Mouse (Mus musculus) Patski (cell line): Measurements from ENCODE around the gene Tmem97. TPM values are rescaled to one million over a fixed set of nuclear protein-coding genes. Genes with fewer than 3 reads are reported as not detected.
"Not testable (repeated sequence)": the region's sequence is repeated elsewhere in the genome, so short reads cannot be mapped to it uniquely, and the experiment has no call there.

Source experiments
- ATAC-seq: fragments of 100-300 bp; one replicate; pipeline ENCODE4 v1.8.0; 2021
- CTCF ChIA-PET: fragments of 350-600 bp; sonication (Branson Sonifier 250); formaldehyde crosslinking; loops from one replicate; lab custom pipeline; 2022; ENCODE audit warnings: inconsistent platforms; lab: Charles Lee
- POLR2A ChIA-PET: fragments of 350-600 bp; sonication (Branson Sonifier 250); formaldehyde crosslinking; loops from one replicate; lab custom pipeline; 2022; ENCODE audit warnings: antibody characterized with exemption, inconsistent platforms; lab: Charles Lee
- DNase-seq: peaks from one replicate; pipeline ENCODE4 v3.0.0-alpha.2; 2011; ENCODE audit warnings: low read depth, low spot score
- H3K27me3 ChIP-seq: fragments of 371-371 bp; one replicate; pipeline ENCODE4 v1.5.1; 2021
- CTCF ChIP-seq: fragments of 100-300 bp; IDR thresholded peaks from one replicate; pipeline ENCODE4 v1.5.1; 2021
- in situ Hi-C: fragments of 300-500 bp; cut with MboI; formaldehyde crosslinking; loops from 3 replicates; pipeline ENCODE4 v1.11.1; 2018; ENCODE audit warnings: low pct_unique_long_range_greater_than_20kb, mixed read lengths
- polyA plus RNA-seq: library from polyadenylated mRNA; unstranded; gene quantifications from one replicate; pipeline ENCODE4 v1.2.3, GENCODE M21; 2021

Tmem97 gene
- polyA plus RNA-seq, 1 experiment from 2014 or later: 19.1 TPM

DNA sequence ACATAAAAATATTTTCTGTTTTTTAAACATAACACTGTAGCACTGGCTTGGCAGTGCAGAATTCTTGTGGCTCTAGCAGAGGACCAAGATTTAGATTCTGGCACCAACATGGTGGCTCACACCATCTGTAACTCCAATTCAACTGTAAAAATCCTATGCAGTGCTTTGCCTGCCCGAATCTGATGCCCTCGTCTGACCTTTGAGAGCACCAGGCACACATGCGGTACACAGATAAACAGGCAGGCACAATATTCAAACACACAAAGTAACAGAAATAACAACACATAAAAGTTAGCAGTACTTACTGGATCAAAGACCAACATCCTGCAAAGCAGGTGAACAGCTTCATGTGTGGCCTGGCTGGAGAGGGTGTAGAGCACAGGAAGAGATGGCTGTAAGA, 24.0 kb upstream of the Tmem97 start:
- TF ChIP-seq CTCF: no peak
- ChIA-PET CTCF (interaction anchor here (1.7 kb wide), 1 partner anchor 8 kb away, joined by 8 read pairs; no protein-coding TSS in a partner anchor), POLR2A (no interaction called here)
- DNase-seq: no peak
- no peak for ATAC-seq
- H3K27me3 ChIP-seq: no peaks in the 10 kb centered on the region
- in situ Hi-C loops: no loop called here

DNA sequence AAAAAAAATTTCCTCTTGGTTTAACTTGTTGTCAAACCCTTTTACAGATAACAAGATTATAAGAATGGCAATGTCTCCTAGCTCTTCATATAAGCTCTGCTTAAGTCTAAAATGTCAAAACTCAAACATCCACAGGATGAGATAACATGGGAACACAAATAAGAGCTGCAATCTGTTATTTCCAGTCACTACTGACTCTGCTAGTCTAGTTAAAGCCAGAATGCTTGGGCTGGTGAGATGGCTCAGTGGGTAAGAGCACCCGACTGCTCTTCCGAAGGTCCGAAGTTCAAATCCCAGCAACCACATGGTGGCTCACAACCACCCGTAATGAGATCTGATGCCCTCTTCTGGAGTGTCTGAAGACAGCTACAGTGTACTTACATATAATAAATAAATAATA, 23.5 kb upstream of the Tmem97 start:
- ATAC-seq, DNase-seq, in situ Hi-C loops, H3K27me3 ChIP-seq, POLR2A ChIA-PET: not testable (repeated sequence)
- CTCF ChIA-PET: interaction anchor here (1.7 kb wide), 1 partner anchor 8 kb away, joined by 8 read pairs; no protein-coding TSS in a partner anchor

DNA sequence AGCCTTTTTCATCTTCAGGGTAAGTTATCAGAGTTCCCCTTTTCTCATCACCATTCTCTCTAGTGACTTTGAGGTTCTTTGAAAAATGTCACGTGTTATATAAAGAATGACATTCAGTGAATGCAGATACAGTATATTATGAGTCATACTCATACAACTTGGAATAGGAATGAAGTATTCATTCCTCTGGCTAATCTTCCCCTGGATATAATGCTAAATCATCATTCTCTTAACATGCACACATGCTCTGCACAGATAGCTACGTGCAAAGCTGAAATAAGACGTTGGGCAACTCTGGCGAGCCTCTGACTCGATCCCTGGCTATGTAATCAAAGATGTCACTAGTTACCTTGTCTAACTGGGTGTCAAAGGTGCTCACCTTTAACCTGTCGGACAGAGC, 21.3 kb upstream of the Tmem97 start:
- ChIA-PET POLR2A (no interaction called here), CTCF (no interaction called here)
- H3K27me3 ChIP-seq: no peaks in the 10 kb centered on the region
- TF ChIP-seq CTCF: no peak
- no peak for ATAC-seq
- in situ Hi-C loops: no loop called here
- DNase-seq: no peak

DNA sequence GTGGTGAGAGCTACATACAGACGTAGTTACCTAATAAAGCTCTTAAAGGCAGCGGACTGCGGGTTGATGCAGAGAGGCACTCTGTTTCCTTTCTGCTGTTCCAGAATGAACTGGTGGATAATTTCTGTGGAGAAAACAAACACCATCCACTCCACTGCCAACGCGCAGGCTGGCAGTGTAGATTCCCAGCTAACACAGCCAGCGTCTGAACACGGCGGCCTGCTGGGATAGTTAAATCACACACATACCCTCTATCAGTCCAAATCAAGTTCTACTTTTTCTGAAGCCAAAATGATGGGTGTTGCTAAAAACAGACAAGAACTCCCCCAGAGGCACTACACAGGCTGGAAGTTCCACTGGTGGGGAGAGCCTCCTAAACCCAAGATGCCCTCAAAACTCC, 20.9 kb upstream of the Tmem97 start:
- ChIA-PET POLR2A (interaction anchor here (1.5 kb wide), 1 partner anchor 10 kb away, joined by 4 read pairs; no protein-coding TSS in a partner anchor), CTCF (no interaction called here)
- in situ Hi-C loops: no loop called here

DNA sequence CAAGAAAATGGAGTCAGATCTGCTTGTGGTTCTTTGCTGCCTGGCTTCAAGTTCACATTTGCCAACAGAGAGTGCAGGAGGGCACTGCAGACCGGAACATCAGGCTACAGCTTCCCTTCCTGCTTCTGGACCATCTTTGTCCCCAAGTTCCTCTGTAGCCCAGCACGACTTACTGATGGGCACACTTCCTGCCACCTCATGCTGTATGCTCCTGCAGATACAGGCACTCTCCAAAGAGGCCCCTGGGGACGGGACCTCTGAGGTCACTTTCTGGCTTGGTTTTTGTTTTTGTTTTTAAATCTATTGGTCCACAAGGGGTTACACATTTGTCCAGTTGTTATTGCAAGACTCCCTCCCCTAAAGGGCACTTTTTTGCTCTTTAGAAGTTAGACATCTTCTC, 19.2 kb upstream of the Tmem97 start:
- ChIA-PET POLR2A (no interaction called here), CTCF (interaction anchor here (0.9 kb wide), 1 partner anchor 9 kb away, joined by 4 read pairs; no protein-coding TSS in a partner anchor)
- TF ChIP-seq CTCF: no peak
- no peaks in the 10 kb centered on the region for H3K27me3 ChIP-seq
- ATAC-seq: no peak
- DNase-seq: no peak
- in situ Hi-C loops: loop anchor here (10.0 kb wide), 1 partner anchor 385 kb away; no protein-coding TSS in a partner anchor

More for the DNA sequence above, 20.9 kb upstream of the Tmem97 start:
- TF ChIP-seq CTCF: no peak
- DNase-seq (no peak), ATAC-seq (no peak)
- no peaks in the 10 kb centered on the region for H3K27me3 ChIP-seq

DNA sequence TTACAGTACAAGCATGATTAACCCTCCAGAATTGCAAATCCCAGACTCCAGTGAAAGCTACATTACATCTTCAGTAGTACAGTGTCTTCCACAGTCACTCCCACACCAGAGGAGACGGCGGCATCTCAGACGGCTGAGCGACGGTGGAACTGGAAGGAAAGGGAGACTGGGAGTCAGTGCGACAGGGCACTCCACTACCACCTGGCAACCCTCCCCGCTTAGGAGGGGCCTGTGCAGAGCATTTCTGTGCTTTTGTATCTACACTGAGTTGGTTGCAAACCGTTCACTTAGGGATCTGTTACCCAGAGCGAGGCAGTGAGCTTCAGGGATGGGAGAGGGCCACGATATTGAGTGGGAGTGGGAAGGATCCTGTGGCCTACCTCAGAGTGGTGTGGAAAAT, 18.2 kb upstream of the Tmem97 start:
- ChIA-PET CTCF (interaction anchor here (0.9 kb wide), 1 partner anchor 8 kb away, joined by 4 read pairs; no protein-coding TSS in a partner anchor), POLR2A (no interaction called here)
- no peak for ATAC-seq
- DNase-seq: no peak
- H3K27me3 ChIP-seq: no peaks in the 10 kb centered on the region
- in situ Hi-C loops: loop anchor here (10.0 kb wide), 1 partner anchor 386 kb away; no protein-coding TSS in a partner anchor
- no peak for TF ChIP-seq CTCF

DNA sequence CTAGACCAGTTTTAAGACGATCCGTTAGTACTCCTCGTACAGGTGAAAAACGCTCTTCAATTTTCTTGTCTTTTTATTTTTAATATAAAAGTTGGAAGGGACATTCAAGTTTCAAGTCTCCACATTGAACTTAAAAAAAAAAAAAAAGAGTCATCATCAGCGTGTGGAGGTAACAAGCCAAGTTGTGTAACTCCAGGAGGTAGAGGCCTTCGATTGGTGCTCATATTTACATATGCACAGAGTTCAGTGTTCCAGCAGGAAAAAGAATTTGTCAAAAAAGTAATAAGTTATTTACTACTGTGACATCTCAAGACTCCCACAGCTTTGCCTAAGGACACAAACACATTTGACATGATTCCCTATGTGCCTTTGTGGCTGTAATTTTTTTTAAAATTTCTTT, 17.0 kb upstream of the Tmem97 start:
- in situ Hi-C loops: loop anchor here (10.0 kb wide), 1 partner anchor 387 kb away; no protein-coding TSS in a partner anchor
- DNase-seq (no peak), ATAC-seq (no peak)
- no peaks in the 10 kb centered on the region for H3K27me3 ChIP-seq
- no peak for TF ChIP-seq CTCF
- CTCF ChIA-PET: no interaction called here
- POLR2A ChIA-PET: interaction anchor here (0.7 kb wide), 2 partner anchors 75 to 267 kb away, joined by 3 to 5 read pairs; no protein-coding TSS in a partner anchor

DNA sequence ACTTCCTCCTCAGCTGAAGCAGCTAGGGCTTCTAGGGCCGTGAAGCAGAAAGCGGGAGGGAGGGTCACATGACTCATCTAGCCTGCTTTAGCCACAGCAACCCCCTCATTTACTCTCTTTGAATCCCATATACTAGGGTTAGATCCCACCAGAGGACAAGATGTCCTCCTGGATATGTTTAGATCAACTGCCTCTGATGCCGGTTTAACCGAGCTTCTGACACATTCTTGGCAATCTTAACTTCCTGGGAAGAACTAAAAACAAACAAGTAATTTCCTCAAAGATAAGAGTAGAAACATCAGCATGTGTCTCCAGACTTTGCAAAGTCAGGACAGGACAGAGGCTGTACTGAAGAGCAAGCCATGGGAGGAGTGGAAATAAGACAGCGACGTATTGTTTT, 16.2 kb upstream of the Tmem97 start:
- H3K27me3 ChIP-seq: no peaks in the 10 kb centered on the region
- no peak for TF ChIP-seq CTCF
- ATAC-seq: no peak
- no peak for DNase-seq
- in situ Hi-C loops: loop anchor here (10.0 kb wide), 1 partner anchor 388 kb away; no protein-coding TSS in a partner anchor
- ChIA-PET POLR2A (interaction anchor here (0.8 kb wide), 1 partner anchor 40 kb away, joined by 4 read pairs; no protein-coding TSS in a partner anchor), CTCF (interaction anchor here (1.1 kb wide), 2 partner anchors 129 to 258 kb away, joined by 3 read pairs; no protein-coding TSS in a partner anchor)

DNA sequence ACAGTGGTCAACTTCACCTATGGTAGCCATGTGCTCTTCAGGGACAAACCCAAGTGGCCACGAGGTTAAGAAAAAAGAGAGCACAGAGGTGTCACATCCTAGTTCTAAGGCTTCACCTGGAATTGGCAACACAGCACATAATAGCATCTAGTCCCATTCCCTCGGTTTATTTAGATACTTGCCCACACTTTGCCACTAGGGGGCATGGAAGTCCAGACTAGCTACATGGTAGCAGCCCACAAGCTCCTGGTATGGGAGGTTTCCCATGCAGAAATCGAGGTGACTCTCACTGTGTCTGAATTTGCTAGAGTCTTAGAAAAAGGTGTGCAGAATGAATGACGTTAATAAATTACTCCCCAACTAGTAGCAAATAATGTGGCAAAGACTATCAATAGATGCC, 9.9 kb upstream of the Tmem97 start:
- CTCF ChIA-PET: interaction anchor here (0.8 to 1.5 kb wide), 8 partner anchors 9 to 273 kb away, joined by 3 to 6 read pairs (median 4); partner anchors contain the start of gene Lyrm9
- POLR2A ChIA-PET: no interaction called here
- no peaks in the 10 kb centered on the region for H3K27me3 ChIP-seq
- DNase-seq: no peak
- no peak for ATAC-seq
- in situ Hi-C loops: loop anchor here (5.0 to 10.0 kb wide), 2 partner anchors 267 to 394 kb away; partner anchors contain the start of gene Lyrm9
- TF ChIP-seq CTCF: peak; percentile 92

DNA sequence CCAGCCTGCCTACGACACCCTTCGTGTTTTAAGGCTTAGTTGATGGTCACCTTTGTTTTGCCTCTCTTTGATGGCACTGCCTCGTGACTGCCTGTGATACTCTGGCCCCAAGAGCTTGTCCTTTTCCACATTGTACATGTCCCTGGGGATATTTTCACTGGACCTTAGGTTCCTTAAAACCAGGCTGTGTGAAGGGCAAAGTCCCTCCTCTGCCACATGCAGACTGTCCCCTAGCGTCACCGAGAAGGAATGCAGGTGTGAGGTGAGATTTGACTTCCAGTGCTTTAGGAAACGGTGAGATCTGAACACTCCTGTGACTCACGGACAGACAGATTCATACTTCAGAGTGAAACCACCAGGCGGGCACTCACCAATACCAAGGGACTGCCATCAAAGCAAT, 6.7 kb upstream of the Tmem97 start:
- in situ Hi-C loops: no loop called here
- POLR2A ChIA-PET: no interaction called here
- TF ChIP-seq CTCF: peak; percentile 40
- DNase-seq (no peak), ATAC-seq (no peak)
- no peaks in the 10 kb centered on the region for H3K27me3 ChIP-seq
- CTCF ChIA-PET: interaction anchor here (1.3 kb wide), 1 partner anchor 11 kb away, joined by 3 read pairs; no protein-coding TSS in a partner anchor

DNA sequence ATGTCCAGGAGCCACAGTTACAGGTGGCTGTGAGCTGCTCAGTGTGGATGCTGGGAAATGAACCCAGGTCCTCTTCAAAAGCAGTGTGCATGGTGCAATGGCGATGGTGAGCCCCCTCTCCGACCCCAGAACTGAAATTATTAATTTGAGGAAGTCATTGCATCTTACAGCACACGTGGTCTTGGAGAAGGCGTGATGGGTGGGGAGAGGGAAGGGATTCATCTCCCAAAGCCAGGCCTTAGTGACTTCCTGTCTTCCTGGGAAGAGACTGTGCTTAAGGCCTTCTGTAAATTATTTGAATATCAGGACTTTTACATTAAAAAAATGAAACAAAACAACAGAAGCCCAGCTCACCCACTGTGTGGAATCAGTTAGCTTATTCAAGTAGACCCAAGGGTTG, 5.5 kb upstream of the Tmem97 start:
- H3K27me3 ChIP-seq: no peaks in the 10 kb centered on the region
- TF ChIP-seq CTCF: no peak
- DNase-seq (no peak), ATAC-seq (no peak)
- POLR2A ChIA-PET: no interaction called here
- CTCF ChIA-PET: interaction anchor here (2.5 kb wide), 1 partner anchor 10 kb away, joined by 7 read pairs; no protein-coding TSS in a partner anchor
- in situ Hi-C loops: no loop called here
